Mouse (Mus musculus) hindbrain, embryonic 14.5 days (tissue): Measurements from ENCODE around the gene Cracr2a. TPM values are rescaled to one million over a fixed set of nuclear protein-coding genes. Genes with fewer than 3 reads are reported as not detected.

Source experiments
- ATAC-seq: fragments of 200-750 bp; cut with Nextera tagmentation; 2 replicates; pipeline ENCODE4 v1.8.0; 2017; ENCODE audit warnings: moderate number of reproducible peaks, mild to moderate bottlenecking, moderate TSS enrichment, moderate library complexity; ENCODE audit not compliant: low FRiP score
- DNase-seq: peaks from one replicate; pipeline ENCODE4 v3.0.0-alpha.2; 2015; ENCODE audit warnings: low spot score
- H3K27ac ChIP-seq: fragments of 300-500 bp; sonication (generic); 2 replicates; pipeline ENCODE4 v1.5.1; 2014; ENCODE audit warnings: mild to moderate bottlenecking, moderate library complexity
- H3K27me3 ChIP-seq: fragments of 300-500 bp; sonication (generic); 2 replicates; pipeline ENCODE4 v1.6.1; 2014; ENCODE audit warnings: mild to moderate bottlenecking, low read length, mixed read lengths; ENCODE audit not compliant: control insufficient read depth, insufficient read depth
- H3K36me3 ChIP-seq: fragments of 300-500 bp; sonication (generic); replicated peaks from 2 replicates; pipeline ENCODE4 v1.6.1; 2014; ENCODE audit not compliant: control insufficient read depth, insufficient read depth
- H3K4me1 ChIP-seq: fragments of 300-500 bp; sonication (generic); replicated peaks from 2 replicates; pipeline ENCODE4 v1.6.1; 2014; ENCODE audit warnings: antibody characterized with exemption, low read length, mixed read lengths; ENCODE audit not compliant: control insufficient read depth, insufficient read depth
- H3K4me2 ChIP-seq: fragments of 300-500 bp; sonication (generic); replicated peaks from 2 replicates; pipeline ENCODE4 v1.6.1; 2014; ENCODE audit warnings: mild to moderate bottlenecking, moderate library complexity
- H3K4me3 ChIP-seq: fragments of 300-500 bp; sonication (generic); replicated peaks from 2 replicates; pipeline ENCODE4 v1.5.1; 2014; ENCODE audit warnings: mild to moderate bottlenecking, low read length
- H3K9ac ChIP-seq: fragments of 300-500 bp; sonication (generic); 2 replicates; pipeline ENCODE4 v1.6.1; 2014
- H3K9me3 ChIP-seq: fragments of 300-500 bp; sonication (generic); 2 replicates; pipeline ENCODE4 v1.6.1; 2016; ENCODE audit warnings: low read length; ENCODE audit not compliant: control insufficient read depth
- WGBS: fragments of 180-500 bp; shearing (Covaris S2); extraction: QIAGEN DNeasy Blood & Tissue Kit; methylation state at CpG from one replicate; pipeline ENCODE4 v1.1.7; 2014; 5-methylcytosine and 5-hydroxymethylcytosine counted together
- polyA plus RNA-seq: library from polyadenylated mRNA; unstranded; fragments of >200 nt; fragmentation: Nextera tagmentation; extraction: Ambion mirVana; gene quantifications from 2 replicates; pipeline ENCODE4 v1.2.1, GENCODE M21; 2014

The Cracr2a gene
- polyA plus RNA-seq, 1 experiment from 2014 or later = 0.43 TPM

DNA sequence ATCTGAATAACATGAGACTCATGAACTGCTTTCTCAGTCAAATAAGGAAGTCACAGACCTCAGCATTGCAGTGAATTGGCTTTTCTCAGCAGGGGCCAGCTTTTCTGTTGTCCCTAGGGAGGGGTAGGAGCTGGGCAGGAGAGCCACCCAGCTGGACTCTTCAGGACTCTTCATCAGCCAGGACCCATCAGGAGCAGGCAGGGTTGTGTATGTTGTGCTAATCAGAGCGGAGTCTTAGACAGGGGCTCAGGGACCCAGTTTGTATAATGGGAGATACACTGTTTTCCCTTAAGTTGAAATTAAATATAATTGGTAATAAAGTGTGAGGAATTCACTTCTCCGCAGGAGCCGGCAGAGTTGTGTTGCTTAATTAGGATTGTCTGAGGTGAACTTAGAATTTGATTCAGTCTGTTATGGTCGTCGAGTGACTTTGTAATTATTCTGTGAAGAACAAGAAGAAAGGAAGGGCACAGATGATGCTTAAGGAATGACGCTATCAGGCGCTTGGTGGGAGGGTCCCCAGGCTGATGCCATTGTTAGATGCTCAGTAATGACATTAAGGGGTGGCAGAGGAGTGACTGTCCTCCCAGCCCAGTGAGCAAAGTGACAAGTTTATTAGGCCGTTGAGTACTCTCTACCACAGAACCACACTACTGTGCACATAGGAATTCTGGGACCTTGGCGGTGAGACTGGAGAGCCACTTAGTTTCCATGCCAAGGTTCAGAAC is 74.5 kb downstream of the Cracr2a start:
- Histone ChIP-seq H3K4me1 (no peaks in the 10 kb centered on the region), H3K27ac (no peak overlapping the region), H3K4me3 (no peak overlapping the region), H3K36me3 (no peaks in the 10 kb centered on the region), H3K9me3 (no peaks in the 10 kb centered on the region), H3K9ac (no peak overlapping the region), H3K27me3 (no peaks in the 10 kb centered on the region), H3K4me2 (no peak overlapping the region)
- no peak for DNase-seq
- ATAC-seq = 0 out of 2 replicates have a peak, but pooled peaks have one; percentile 32
- WGBS = 36% methylated on average over 9 of the region's 9 CpGs

DNA sequence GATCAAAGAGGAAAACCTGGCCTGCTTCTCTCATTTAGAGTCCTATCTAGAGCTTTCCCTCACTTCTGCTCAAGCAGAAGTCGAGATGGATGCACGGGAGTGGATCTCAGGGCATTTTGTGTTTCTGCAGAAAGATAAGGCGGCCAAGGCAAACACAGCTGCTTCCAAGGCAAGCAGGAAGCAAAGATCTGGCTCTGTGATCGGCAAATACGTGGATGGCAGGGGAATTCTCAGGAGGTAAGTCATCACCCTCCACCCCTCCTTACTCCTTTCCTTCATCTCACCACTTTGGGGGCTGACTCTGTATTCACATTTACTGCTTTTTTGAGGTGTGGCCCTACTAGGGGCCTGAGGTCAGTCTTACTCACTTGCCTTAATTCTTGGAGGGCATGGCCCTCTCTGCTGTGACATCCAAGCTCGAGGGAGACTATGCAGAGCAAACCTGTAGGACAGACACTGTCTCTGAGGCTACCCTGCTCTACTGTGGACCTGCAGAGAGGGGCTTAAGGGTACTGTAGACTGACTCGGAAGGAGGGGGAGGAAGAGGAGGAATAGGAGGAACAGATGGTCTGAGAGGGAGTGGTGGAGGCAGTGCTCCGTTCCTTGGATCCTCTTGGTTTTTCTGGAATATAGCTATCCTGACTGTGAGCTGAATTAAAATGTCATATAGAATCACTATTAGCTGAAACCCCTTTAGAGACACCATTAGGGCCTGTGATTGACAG is 80.1 kb downstream of the Cracr2a start:
- 68% methylated on average over 8 of the region's 8 CpGs for WGBS
- no peak for ATAC-seq
- H3K36me3 ChIP-seq = no peaks in the 10 kb centered on the region
- no peak overlapping the region for H3K27ac ChIP-seq
- H3K4me3 ChIP-seq = no peak overlapping the region
- H3K4me1 ChIP-seq = peaks cover 8% of the 10 kb centered on the region; the same call in 1 of the 2 replicates
- no peak for DNase-seq
- H3K4me2 ChIP-seq = no peak overlapping the region
- H3K9me3 ChIP-seq = no peaks in the 10 kb centered on the region
- H3K27me3 ChIP-seq = no peaks in the 10 kb centered on the region
- no peak overlapping the region for H3K9ac ChIP-seq

DNA sequence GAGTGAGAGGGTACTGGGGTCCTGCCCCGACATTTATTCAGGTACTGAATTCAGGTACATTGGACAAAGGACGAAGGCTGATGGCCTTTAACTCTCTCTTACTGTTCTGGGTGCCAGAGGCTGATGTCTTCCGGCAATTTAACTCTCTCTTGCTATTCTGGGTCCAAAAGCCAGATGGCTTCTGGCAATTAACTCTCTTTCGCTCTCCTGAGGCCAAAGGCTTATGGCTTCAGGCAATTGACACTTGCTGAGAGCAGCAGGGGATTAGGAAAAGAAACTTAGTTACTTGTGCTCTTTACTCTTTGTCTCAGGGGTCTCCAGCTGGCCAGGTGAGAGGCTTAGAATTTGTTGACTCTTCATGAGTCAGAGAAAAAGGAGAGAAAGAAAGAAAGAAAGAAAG is 94.8 kb downstream of the Cracr2a start:
- no peak overlapping the region for H3K27ac ChIP-seq
- no peaks in the 10 kb centered on the region for H3K36me3 ChIP-seq
- no peak overlapping the region for H3K4me3 ChIP-seq
- H3K9ac ChIP-seq = no peak overlapping the region
- DNase-seq = no peak
- WGBS = 39% methylated on average over 4 of the region's 4 CpGs
- no peak overlapping the region for H3K4me2 ChIP-seq
- ATAC-seq = no peak
- H3K9me3 ChIP-seq = 0 out of 2 replicates have a peak, but pooled peaks cover 7% of the 10 kb centered on the region
- H3K4me1 ChIP-seq = no peaks in the 10 kb centered on the region
- no peaks in the 10 kb centered on the region for H3K27me3 ChIP-seq

DNA sequence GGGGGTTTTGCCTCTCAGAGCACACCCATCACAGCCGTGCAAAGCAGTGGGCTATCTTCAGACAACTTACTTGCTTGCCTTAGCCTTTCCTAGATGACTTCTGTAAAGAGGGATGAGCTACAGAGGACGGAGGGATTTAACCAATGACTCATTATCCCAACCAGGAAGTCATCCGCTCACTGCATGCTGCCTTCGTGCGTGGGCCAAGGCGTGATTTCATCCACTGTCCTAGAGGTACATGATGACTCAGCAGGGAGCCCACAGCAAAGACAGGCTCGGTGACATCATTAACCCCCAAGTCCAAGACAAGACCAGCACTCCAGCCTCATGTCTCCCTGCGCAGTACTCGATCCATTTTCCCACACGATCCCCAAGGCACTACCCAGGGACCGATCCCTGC is 96.0 kb downstream of the Cracr2a start:
- 92% methylated on average over 11 of the region's 11 CpGs for WGBS
- no peaks in the 10 kb centered on the region for H3K27me3 ChIP-seq

DNA sequence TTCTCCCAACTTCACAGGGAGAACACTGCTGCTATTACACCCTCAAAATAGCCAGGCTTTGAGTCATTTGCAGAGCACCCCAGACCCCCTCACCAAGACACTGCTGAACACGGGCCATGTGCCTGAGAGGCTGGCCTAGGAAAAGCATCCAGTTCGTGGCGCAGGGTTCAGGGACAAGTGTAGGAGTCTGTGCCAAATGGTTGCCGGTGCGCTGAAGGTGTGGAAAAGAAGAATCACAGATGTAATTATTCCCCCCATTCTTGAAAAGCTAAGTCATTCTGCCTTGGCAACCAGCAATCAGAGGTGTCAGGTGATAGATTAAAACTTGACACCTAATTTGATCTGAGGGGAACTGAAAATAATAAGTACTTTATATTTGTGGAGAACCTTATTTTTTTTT is 98.3 kb downstream of the Cracr2a start:
- no peak for DNase-seq
- Histone ChIP-seq H3K36me3 (no peaks in the 10 kb centered on the region), H3K27me3 (no peaks in the 10 kb centered on the region), H3K9ac (no peak overlapping the region), H3K4me3 (no peak overlapping the region), H3K4me2 (no peak overlapping the region), H3K27ac (no peak overlapping the region), H3K4me1 (no peaks in the 10 kb centered on the region), H3K9me3 (no peaks in the 10 kb centered on the region)
- ATAC-seq = no peak
- WGBS = 76% methylated on average over 5 of the region's 5 CpGs

More for the DNA sequence above, 96.0 kb downstream of the Cracr2a start:
- Histone ChIP-seq H3K27ac (no peak overlapping the region), H3K4me2 (no peak overlapping the region), H3K4me3 (no peak overlapping the region), H3K9me3 (0 out of 2 replicates have a peak, but pooled peaks cover 7% of the 10 kb centered on the region), H3K36me3 (no peaks in the 10 kb centered on the region), H3K9ac (no peak overlapping the region), H3K4me1 (no peaks in the 10 kb centered on the region)
- ATAC-seq (no peak), DNase-seq (no peak)

DNA sequence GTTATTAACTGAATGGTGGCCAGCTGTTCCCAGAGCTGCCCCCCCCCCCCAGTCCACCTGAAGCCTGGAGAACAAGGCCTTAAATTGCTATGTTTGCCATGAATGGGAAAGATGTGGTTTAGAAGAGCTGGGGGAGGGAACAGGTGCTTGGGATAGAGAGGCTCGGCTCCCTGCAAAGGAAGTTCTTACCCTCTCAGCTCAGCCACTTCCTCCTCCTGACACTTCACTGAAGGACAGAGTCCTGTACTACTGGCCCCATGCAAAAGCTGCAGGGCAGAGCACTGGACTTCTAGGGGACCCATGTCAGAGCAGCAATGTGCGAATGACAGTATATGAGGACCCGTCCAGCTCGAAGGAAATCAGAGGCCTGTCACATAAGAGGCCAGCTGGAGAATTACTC is 98.8 kb downstream of the Cracr2a start:
- WGBS = 93% methylated on average over 4 of the region's 4 CpGs
- Histone ChIP-seq H3K4me2 (no peak overlapping the region), H3K36me3 (no peaks in the 10 kb centered on the region), H3K27ac (no peak overlapping the region), H3K4me1 (no peaks in the 10 kb centered on the region), H3K4me3 (no peak overlapping the region), H3K27me3 (no peaks in the 10 kb centered on the region), H3K9me3 (no peaks in the 10 kb centered on the region), H3K9ac (no peak overlapping the region)
- DNase-seq (no peak), ATAC-seq (no peak)

DNA sequence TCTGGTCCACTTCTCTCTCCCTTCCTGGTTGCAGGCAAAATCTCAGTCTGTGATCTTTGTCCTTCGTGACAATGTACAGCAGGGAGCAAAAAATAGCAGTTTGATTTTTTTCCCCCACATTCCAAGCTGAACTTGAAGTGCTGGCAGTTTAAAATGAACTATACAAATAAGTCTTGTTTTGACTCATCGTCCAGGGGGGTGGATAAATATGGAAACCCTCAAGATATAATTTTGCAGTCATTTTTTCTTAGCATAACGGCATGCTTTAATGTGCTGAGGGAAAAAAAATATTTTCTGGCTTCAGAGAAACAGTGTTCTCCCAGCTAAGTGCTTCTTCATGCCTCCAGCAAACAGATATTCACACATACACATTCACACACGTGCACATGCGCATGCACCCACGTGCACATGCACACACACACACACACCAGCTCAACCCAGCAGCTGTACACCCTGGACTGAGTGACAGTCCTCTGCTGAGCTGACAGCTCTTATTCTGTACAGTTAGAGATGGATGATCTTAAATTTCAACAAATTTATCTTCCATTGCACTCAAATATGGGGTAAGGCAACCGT is 100.7 kb downstream of the Cracr2a start:
- whole genome bisulfite sequencing = 80% methylated on average over 7 of the region's 7 CpGs
- H3K4me2 ChIP-seq = no peak overlapping the region

DNA sequence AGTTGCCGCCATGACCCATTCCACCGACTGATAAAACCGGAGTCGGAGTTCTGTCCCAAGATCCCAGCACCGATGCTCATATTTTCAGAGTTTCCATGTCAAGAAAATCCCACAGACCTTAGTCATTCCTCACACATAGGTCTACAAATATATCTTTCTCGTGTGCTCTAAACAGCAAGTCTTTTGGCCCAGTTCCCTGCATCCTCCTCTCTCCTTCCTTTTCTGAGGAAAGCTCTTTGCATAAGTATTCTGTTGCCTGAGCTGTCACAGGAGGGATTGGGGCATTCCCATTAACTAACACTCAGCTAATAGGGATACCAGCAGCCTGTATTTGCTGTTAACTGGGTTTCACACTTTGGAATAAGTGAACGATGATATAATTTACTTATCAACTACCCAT is 102.1 kb downstream of the Cracr2a start:
- Histone ChIP-seq H3K4me1 (no peaks in the 10 kb centered on the region), H3K27me3 (no peaks in the 10 kb centered on the region), H3K27ac (no peak overlapping the region), H3K4me3 (no peak overlapping the region), H3K9me3 (no peaks in the 10 kb centered on the region), H3K9ac (no peak overlapping the region), H3K4me2 (no peak overlapping the region), H3K36me3 (no peaks in the 10 kb centered on the region)
- ATAC-seq = no peak
- DNase-seq = no peak
- 83% methylated on average over 7 of the region's 7 CpGs for WGBS

More for the DNA sequence above, 100.7 kb downstream of the Cracr2a start:
- Histone ChIP-seq H3K4me3 (no peak overlapping the region), H3K9ac (no peak overlapping the region), H3K27me3 (no peaks in the 10 kb centered on the region), H3K4me1 (no peaks in the 10 kb centered on the region), H3K9me3 (no peaks in the 10 kb centered on the region), H3K36me3 (no peaks in the 10 kb centered on the region), H3K27ac (no peak overlapping the region)
- no peak for ATAC-seq
- no peak for DNase-seq

DNA sequence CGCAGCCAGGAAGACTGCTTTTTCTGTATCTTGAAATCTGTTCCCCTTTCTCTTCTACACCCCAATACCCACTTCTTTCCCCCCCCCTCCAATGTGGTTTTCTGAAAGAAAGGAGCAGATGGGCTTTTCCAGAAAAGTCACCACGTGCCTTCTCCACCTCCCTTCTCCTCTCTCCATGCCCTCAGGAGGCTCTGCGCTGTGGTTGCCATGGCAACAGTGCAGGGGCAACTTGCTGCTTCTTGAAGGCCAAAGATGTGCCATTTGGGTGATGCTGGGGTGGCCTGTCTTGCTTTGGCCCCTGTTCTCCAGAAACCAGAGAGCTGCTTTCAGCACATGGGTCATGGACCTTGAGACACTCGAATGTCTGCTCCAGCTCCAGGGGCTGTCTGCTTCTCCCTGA is 108.2 kb downstream of the Cracr2a start:
- Histone ChIP-seq H3K27me3 (no peaks in the 10 kb centered on the region), H3K9ac (no peak overlapping the region), H3K4me2 (no peak overlapping the region), H3K9me3 (no peaks in the 10 kb centered on the region), H3K4me1 (no peaks in the 10 kb centered on the region; the same call in 1 of the 2 replicates), H3K36me3 (no peaks in the 10 kb centered on the region), H3K4me3 (no peak overlapping the region), H3K27ac (no peak overlapping the region)
- no peak for DNase-seq
- ATAC-seq = no peak
- WGBS = 49% methylated on average over 4 of the region's 4 CpGs
